In the genomic region with DNA sequence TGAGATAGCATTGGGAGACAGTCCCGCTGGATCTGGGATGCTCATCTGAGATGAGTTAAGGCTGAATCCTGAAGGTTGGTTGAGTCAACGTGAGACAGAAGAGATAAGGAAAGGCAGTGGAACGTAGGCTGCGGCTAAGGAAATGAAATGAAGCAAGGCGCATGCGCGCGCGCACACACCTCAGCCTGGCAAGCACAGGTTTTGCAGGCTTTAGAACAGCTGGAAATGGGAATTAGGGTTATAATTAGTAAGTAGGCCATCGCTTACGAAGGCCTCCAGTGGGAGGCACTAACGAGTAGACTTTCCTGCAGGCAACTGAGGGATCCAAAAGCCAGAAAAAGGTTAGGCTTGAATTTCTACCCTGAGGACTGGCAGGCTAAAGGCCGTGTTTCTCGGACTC, we compare ENCODE assay signal across 13 mouse cellular contexts. TPM values are rescaled to one million over a fixed set of nuclear protein-coding genes. Genes with fewer than 3 reads are reported as not detected.
DNase-seq lines count a peak whose midpoint lies in the region; ATAC-seq and TF ChIP-seq lines count a peak whose summit lies in the region.
"Had no signal": no experiment of that assay in that cellular context is flagged by ENCODE, and none has a peak within 500 bp of the region (broad histone marks: within the 10 kb centered on the region; RNA-seq: fewer than 3 reads in every experiment).

No protein-coding gene starts in this region.

- H3K36me3 ChIP-seq in small intestine, adult 2 months (ENCODE audit: control insufficient read depth, insufficient read depth, low read length) = peaks cover 35% of the 10 kb centered on the region

- no peak for TF ChIP-seq POLR2A in small intestine, adult 2 months (IDR thresholded peaks at IDR 0.05; ENCODE audit: low read depth, low read length)

- no peak for DNase-seq in frontal cortex, postnatal 14 days (ENCODE audit: low spot score in 2 of 2)
- DNase-seq in kidney, adult 9 months = peak; percentile 36
- DNase-seq in kidney, adult 8-10 months = no peak
- DNase-seq in retina, postnatal 1 day = peak; percentile 44
- no peak for DNase-seq in retina, embryonic 14.5 days (ENCODE audit: low spot score)
- DNase-seq in cerebellum, adult 11-12 months = no peak
- DNase-seq: B cell, adult 2 months; lung, adult 18-20 months had no signal

- H3K4me1 ChIP-seq in small intestine, adult 2 months (ENCODE audit: control insufficient read depth, insufficient read depth, insufficient read length, low read length) = no peaks in the 10 kb centered on the region
- H3K4me1 ChIP-seq: stomach, embryonic 15.5 days had no signal

- no peaks in the 10 kb centered on the region for H3K27me3 ChIP-seq in small intestine, adult 2 months (ENCODE audit: control insufficient read depth, insufficient read depth, low read length)
- H3K27me3 ChIP-seq: midbrain, embryonic 12.5 days; stomach, embryonic 15.5 days had no signal

- H3K27ac ChIP-seq in small intestine, adult 2 months (ENCODE audit: insufficient read depth, low read depth, low read length) = no peak overlapping the region
- H3K27ac ChIP-seq: hindbrain, embryonic 14.5 days; midbrain, embryonic 12.5 days; stomach, embryonic 15.5 days had no signal

- H3K4me3 ChIP-seq in small intestine, adult 2 months (ENCODE audit: low read depth, low read length) = no peak overlapping the region
- H3K4me3 ChIP-seq: midbrain, embryonic 12.5 days; stomach, embryonic 15.5 days had no signal

- WGBS in small intestine, adult 2 months = 52% methylated on average over 14 of the region's 14 CpGs

- peak; percentile 66 for ATAC-seq in frontal cortex, adult (ENCODE audit: low TSS enrichment)

- peak; percentile 19; the same call in 1 of the 2 replicates for TF ChIP-seq CTCF in small intestine, adult 2 months (IDR thresholded peaks at IDR 0.05; ENCODE audit: extremely low read depth, insufficient read length, insufficient replicate concordance, low read depth, low read length)

RNA-seq across cellular contexts. Expression of a gene that starts 19.1 kb away (rescaled TPM):
- 672 and 1,662 TPM in 2 replicates for polyA plus RNA-seq in small intestine, adult 2 months (2012; rRNA removed)

RNA-seq across cellular contexts. Expression of a gene that starts 41.5 kb away (rescaled TPM):
- polyA plus RNA-seq in small intestine, adult 2 months (2012; rRNA removed) = 4.2 and 8.2 TPM in 2 replicates

RNA-seq across cellular contexts. Expression of a gene that starts 45.8 kb away (rescaled TPM):
- 1.8 and 3.1 TPM in 2 replicates for polyA plus RNA-seq in small intestine, adult 2 months (2012; rRNA removed)

Comparison
In these comparisons a context has a peak if more than half of its experiments do, and no peak if none do; other contexts are left out.
1. DNase-seq: peak in kidney, adult 9 months (single experiment) and retina, postnatal 1 day (single experiment); none in frontal cortex, postnatal 14 days (0 of 2), kidney, adult 8-10 months (0 of 2), retina, embryonic 14.5 days (single experiment) and cerebellum, adult 11-12 months (single experiment).